Mouse (Mus musculus) limb, embryonic 11.5 days (tissue): ENCODE results near the gene Tbl1x. TPM values are rescaled to one million over a fixed set of nuclear protein-coding genes. Genes with fewer than 3 reads are reported as not detected.

Experiments used
- ATAC-seq: fragments of 200-750 bp; cut with Nextera tagmentation; 2 replicates; pipeline ENCODE4 v1.8.0; 2017; ENCODE audit warnings: low read depth; ENCODE audit not compliant: insufficient number of reproducible peaks, low FRiP score, low TSS enrichment
- DNase-seq: peaks from one replicate; pipeline ENCODE4 v3.0.0-alpha.2; 2015; ENCODE audit warnings: low spot score
- H3K27ac ChIP-seq: fragments of 300-500 bp; sonication (generic); replicated peaks from 2 replicates; pipeline ENCODE4 v1.5.1; 2014; ENCODE audit warnings: low read depth, mild to moderate bottlenecking, low read length
- H3K27me3 ChIP-seq: fragments of 300-500 bp; sonication (generic); 2 replicates; pipeline ENCODE4 v1.6.1; 2014; ENCODE audit warnings: mild to moderate bottlenecking, low read length, mixed read lengths; ENCODE audit not compliant: control insufficient read depth, insufficient read depth
- H3K36me3 ChIP-seq: fragments of 300-500 bp; sonication (generic); 2 replicates; pipeline ENCODE4 v1.6.1; 2014; ENCODE audit warnings: mild to moderate bottlenecking, low read length, moderate library complexity, mixed read lengths; ENCODE audit not compliant: control insufficient read depth, insufficient read depth
- H3K4me1 ChIP-seq: fragments of 300-500 bp; sonication (generic); 2 replicates; pipeline ENCODE4 v1.6.1; 2014; ENCODE audit warnings: low read length, mixed read lengths; ENCODE audit not compliant: control insufficient read depth, insufficient read depth
- H3K4me2 ChIP-seq: fragments of 300-500 bp; sonication (generic); 2 replicates; pipeline ENCODE4 v1.6.1; 2014; ENCODE audit warnings: low read depth, mild to moderate bottlenecking, moderate library complexity; ENCODE audit not compliant: severe bottlenecking
- H3K4me3 ChIP-seq: fragments of 300-500 bp; sonication (generic); 2 replicates; pipeline ENCODE4 v1.5.1; 2014; ENCODE audit warnings: low read depth, low read length
- H3K9ac ChIP-seq: fragments of 300-500 bp; sonication (generic); 2 replicates; pipeline ENCODE4 v1.6.1; 2014; ENCODE audit warnings: mild to moderate bottlenecking, low read length
- H3K9me3 ChIP-seq: fragments of 300-500 bp; sonication (generic); 2 replicates; pipeline ENCODE4 v1.6.1; 2016; ENCODE audit warnings: low read length; ENCODE audit not compliant: control insufficient read depth
- WGBS: fragments of 180-500 bp; shearing (Covaris S2); extraction: QIAGEN DNeasy Blood & Tissue Kit; methylation state at CpG from one replicate; pipeline ENCODE4 v1.1.7; 2014; 5-methylcytosine and 5-hydroxymethylcytosine counted together
- polyA plus RNA-seq: library from polyadenylated mRNA; unstranded; fragments of >200 nt; fragmentation: Nextera tagmentation; extraction: Ambion mirVana; gene quantifications from 2 replicates; pipeline ENCODE4 v1.2.1, GENCODE M21; 2014

Gene Tbl1x
- 94.4 and 101 TPM in 2 replicates for polyA plus RNA-seq

DNA sequence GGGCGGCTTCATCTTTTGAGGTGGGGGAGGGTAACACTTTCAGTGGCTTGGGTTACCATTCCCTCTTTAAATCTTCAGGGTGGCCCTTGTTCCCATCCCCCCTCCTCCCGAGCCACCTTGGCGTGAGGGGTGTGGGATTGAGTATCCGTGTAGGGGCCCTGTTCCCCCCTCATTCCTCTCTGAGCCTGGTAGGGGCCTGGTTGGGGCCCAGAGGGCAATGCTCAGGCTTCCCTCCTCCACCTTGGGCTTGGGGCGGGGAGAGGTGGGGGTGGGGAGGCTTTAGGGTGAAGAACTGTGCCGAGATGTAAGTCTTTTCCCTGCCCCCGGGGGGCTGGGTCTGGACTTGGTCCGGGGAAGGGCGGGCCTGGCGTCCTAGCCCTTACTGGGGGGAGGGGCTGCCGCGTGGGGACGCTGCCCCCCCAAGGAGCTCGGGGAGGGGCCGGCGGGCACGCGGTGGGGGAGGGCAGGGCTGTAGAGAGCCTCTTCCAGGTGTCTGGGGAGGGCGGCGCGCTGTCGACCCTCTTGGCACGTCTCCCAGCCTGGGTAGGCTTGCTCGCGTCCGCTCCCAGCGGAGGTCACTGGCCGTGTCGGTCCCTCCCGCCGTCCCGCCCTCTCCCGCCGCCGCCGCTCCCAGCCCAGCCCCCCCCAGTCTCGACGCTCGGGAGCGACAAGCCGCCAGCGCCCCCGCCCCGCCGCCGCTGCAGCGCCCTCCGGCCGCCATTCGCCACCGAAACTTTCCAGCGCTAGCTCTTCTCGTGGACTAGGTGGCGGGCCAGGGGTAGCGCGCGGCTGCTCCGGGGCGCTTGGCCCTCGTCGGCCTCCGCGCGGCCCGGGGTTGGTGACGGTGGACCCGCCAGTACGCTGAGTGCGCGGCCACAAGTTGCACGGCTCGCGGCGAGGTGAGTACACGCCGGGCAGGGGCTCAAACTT lies at the start of gene Tbl1x:
Gene Tbl1x (plus strand): TSS at position 643 of the 930 bp plus-strand sequence.
- DNase-seq (peak; percentile 87), ATAC-seq (peak; percentile 87)
- Histone ChIP-seq H3K4me1 (no peaks in the 10 kb centered on the region), H3K27me3 (no peaks in the 10 kb centered on the region), H3K36me3 (no peaks in the 10 kb centered on the region), H3K4me3 (peak within 1 kb of the TSS; percentile 57), H3K4me2 (peak within 1 kb of the TSS; percentile 38), H3K9ac (peak within 1 kb of the TSS; percentile 88), H3K9me3 (no peaks in the 10 kb centered on the region), H3K27ac (peak within 1 kb of the TSS; percentile 94)
- 17% methylated on average over 28 of the region's 76 CpGs for WGBS

DNA sequence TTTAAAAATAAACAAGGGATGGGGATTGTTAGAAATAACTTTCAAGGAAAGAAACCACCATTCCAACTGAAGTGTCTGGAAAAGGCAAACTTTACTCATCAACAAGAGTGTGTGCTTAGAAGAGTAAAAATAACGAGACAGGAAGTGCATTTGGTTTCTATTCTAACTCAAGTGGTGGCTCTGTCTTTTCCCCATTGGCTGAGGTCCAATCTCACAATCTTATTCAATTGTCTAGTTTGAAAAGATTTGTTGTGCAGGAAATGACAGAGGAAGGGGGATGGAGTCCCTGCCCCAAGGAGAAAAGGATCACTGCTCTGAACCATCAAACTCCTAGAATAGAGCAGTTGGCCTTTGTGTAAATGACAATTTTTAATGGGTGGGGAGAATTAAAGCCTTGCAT lies 41.6 kb upstream of the Tbl1x start:
- Histone ChIP-seq H3K4me2 (no peak overlapping the region), H3K9ac (no peak overlapping the region), H3K27me3 (no peaks in the 10 kb centered on the region), H3K36me3 (no peaks in the 10 kb centered on the region), H3K9me3 (no peaks in the 10 kb centered on the region), H3K4me1 (no peaks in the 10 kb centered on the region), H3K27ac (no peak overlapping the region), H3K4me3 (no peak overlapping the region)
- ATAC-seq, result no peak
- 70% methylated on average over 1 of the region's 1 CpGs for WGBS
- DNase-seq, result no peak

DNA sequence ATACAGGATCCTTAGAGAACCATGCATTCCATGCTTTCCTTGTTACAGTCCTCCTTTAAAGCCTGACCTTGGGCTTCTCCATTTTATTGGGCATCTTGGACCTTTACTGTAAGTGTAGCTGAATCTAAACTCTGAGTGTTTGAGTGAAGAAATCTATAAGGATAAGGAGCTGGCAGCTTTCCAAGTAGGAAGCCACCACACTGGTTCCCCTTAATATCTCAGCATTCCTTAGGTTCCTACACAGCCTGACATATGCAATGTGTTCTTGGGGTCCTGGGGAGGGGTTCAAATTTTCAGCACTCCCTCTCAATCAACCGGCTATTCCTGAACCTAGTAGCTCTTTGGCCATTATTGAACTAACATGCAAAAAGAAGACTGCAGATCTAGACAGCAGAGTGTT lies 38.0 kb upstream of the Tbl1x start:
- WGBS, result 85% methylated on average over 1 of the region's 1 CpGs
- Histone ChIP-seq H3K4me3 (no peak overlapping the region), H3K27me3 (no peaks in the 10 kb centered on the region), H3K9me3 (no peaks in the 10 kb centered on the region), H3K36me3 (no peaks in the 10 kb centered on the region), H3K9ac (no peak overlapping the region), H3K4me1 (no peaks in the 10 kb centered on the region), H3K27ac (no peak overlapping the region), H3K4me2 (no peak overlapping the region)
- DNase-seq, result no peak
- no peak for ATAC-seq

DNA sequence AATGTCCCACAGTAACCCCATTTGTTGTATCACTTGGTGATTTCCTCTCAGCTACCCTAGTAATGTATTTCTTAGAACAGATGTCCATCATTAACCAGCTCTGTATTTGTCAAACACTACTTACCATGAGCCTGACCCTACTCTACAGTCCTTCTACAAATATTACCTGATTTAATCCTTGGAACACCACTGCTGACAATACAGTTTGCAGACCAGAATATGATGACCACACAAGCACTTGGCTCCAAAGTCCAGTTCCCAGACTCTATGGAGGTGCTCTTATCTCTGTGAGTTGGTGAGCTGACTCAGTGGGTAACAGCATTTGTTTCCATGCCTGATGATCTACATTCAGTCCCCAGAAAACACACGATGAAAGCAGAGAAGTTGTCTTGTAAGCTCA lies 37.3 kb upstream of the Tbl1x start:
- no peaks in the 10 kb centered on the region for H3K4me1 ChIP-seq
- DNase-seq, result no peak
- H3K4me2 ChIP-seq, result no peak overlapping the region
- H3K4me3 ChIP-seq, result no peak overlapping the region
- no peaks in the 10 kb centered on the region for H3K9me3 ChIP-seq
- no peak overlapping the region for H3K27ac ChIP-seq
- WGBS, result 85% methylated on average over 1 of the region's 1 CpGs
- H3K36me3 ChIP-seq, result no peaks in the 10 kb centered on the region
- ATAC-seq, result no peak
- H3K9ac ChIP-seq, result no peak overlapping the region
- H3K27me3 ChIP-seq, result no peaks in the 10 kb centered on the region

DNA sequence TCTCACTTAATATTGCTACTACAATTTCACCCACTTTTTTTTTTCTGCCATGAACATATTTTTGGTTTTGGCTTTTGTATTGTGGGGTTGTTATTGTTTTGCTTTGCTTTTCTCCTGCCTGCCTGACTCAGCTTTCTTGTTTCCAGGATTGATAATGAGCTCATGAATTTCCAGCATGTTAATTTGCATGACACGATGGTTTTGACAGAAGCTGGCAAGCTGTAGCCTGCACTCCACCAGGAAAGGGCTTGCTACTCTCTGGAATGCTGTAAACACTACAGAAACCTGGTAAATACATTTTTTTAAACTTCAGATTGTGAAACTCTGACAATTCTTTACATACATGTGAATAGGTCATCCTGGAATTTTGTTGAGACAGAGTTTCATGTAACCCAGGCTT lies 36.3 kb upstream of the Tbl1x start:
- no peak for DNase-seq
- H3K36me3 ChIP-seq, result no peaks in the 10 kb centered on the region
- no peaks in the 10 kb centered on the region for H3K27me3 ChIP-seq
- no peaks in the 10 kb centered on the region for H3K9me3 ChIP-seq
- H3K9ac ChIP-seq, result no peak overlapping the region
- H3K27ac ChIP-seq, result no peak overlapping the region
- no peaks in the 10 kb centered on the region for H3K4me1 ChIP-seq
- WGBS, result 21% methylated on average over 1 of the region's 1 CpGs
- H3K4me2 ChIP-seq, result no peak overlapping the region
- no peak for ATAC-seq
- no peak overlapping the region for H3K4me3 ChIP-seq

DNA sequence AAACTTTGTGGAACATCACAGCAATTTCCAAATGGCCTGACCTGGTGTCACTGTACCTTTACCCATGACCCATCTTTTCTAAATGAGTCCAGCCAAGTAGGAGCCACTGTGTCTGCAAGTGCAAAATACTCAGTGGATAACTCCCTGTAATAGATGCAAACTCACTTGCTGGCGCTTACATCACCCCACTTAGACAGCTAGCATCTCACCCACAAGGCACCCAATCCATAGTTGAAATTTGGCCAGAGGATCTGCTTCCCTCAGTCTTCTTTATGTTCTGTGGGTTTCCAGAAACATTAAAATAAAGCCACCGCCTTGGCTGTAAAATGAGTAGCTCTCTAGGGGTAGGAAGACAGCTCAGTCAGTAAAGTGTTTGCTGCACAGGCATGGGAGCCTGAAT lies 33.3 kb upstream of the Tbl1x start:
- H3K4me3 ChIP-seq, result no peak overlapping the region
- H3K4me2 ChIP-seq, result no peak overlapping the region
- H3K9ac ChIP-seq, result no peak overlapping the region
- no peaks in the 10 kb centered on the region for H3K9me3 ChIP-seq
- ATAC-seq, result no peak
- no peaks in the 10 kb centered on the region for H3K36me3 ChIP-seq
- H3K4me1 ChIP-seq, result no peaks in the 10 kb centered on the region
- 75% methylated on average over 2 of the region's 2 CpGs for WGBS
- H3K27me3 ChIP-seq, result no peaks in the 10 kb centered on the region
- no peak for DNase-seq
- no peak overlapping the region for H3K27ac ChIP-seq

DNA sequence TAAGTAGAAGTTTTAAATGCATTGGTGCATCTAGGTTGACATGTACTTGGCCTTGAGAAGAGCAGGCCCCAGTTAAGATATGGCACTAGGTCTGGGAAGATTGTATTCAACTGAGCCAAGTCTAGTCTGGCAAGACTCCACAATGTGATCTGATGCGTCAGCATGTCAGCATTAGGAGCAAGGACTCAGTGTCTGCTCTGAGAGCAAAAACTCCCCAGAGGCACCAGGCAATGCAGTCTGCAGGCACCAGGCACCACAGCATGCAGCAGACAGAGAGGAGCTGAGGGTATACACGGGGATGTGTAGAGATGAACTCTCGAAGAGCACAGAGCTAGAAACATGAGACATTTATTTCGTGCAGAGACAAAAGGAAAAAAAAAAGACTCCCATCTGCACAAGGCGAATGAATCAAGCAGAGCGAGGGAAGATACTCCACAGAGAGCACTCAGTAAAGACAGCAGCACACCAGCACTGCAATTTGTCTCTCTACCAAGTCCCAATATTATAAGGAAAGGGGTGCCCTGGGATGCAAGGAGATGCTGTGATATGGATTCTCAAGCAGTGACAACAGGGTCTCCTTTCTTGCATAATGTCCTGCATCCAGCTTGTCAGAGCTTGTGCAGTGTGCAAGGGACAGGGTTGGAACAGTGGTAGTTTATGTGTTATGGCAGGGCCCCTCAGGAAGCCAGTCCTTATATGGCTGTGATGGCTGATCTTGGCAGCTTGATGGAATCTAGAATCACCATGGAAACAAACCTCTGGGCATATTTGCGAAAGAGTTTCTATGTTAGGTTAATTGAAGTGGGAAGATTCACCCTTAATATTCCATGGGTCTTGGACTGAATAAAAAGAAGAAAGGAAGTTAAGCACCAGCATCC lies 22.7 kb upstream of the Tbl1x start:
- Histone ChIP-seq H3K36me3 (no peaks in the 10 kb centered on the region), H3K4me3 (no peak overlapping the region), H3K27me3 (no peaks in the 10 kb centered on the region), H3K9me3 (no peaks in the 10 kb centered on the region), H3K27ac (no peak overlapping the region), H3K4me1 (no peaks in the 10 kb centered on the region), H3K4me2 (no peak overlapping the region), H3K9ac (no peak overlapping the region)
- no peak for DNase-seq
- ATAC-seq, result no peak
- WGBS, result 79% methylated on average over 7 of the region's 7 CpGs

DNA sequence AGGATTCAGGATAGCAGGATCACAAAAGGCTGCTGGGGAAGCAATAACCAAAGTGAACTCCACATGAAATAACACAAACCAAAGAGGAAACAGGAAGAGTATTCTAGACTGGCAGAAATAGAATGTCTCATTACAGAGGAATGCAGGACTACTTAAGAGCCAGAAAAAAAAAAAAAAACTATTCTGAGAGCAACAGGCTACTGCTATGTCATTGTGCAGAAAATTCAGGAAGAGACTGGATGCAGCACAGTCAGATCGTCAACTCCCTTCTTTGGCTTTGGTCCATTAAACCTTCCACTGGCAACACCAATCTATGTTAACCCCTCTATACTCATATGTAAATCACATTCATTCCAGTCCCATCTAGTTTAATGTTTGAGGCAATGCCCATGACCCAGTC lies 20.7 kb upstream of the Tbl1x start:
- Histone ChIP-seq H3K36me3 (no peaks in the 10 kb centered on the region), H3K4me1 (no peaks in the 10 kb centered on the region), H3K27me3 (no peaks in the 10 kb centered on the region), H3K9me3 (no peaks in the 10 kb centered on the region), H3K27ac (no peak overlapping the region), H3K4me3 (no peak overlapping the region), H3K4me2 (no peak overlapping the region), H3K9ac (no peak overlapping the region)
- WGBS, result 61% methylated on average over 1 of the region's 1 CpGs
- ATAC-seq, result no peak
- DNase-seq, result no peak
